Mouse (Mus musculus) forelimb bud, embryonic 11.5 days (tissue): Measurements from ENCODE around the gene Rin1.

ENCODE experiments used
- DNase-seq: peaks from one replicate; pipeline ENCODE4 v3.0.0-alpha.2; 2012; ENCODE audit warnings: low read depth, low spot score

The Rin1 gene

GRCm38 (mm10) chr19:5094243-5094632, 44.0 kb downstream of the Rin1 start:
- DNase-seq, result peak; percentile 95

- DNase-seq, result no peak
Observed at GRCm38 (mm10) chr19:5094746-5095417, 44.6 kb downstream of the Rin1 start.

DNA sequence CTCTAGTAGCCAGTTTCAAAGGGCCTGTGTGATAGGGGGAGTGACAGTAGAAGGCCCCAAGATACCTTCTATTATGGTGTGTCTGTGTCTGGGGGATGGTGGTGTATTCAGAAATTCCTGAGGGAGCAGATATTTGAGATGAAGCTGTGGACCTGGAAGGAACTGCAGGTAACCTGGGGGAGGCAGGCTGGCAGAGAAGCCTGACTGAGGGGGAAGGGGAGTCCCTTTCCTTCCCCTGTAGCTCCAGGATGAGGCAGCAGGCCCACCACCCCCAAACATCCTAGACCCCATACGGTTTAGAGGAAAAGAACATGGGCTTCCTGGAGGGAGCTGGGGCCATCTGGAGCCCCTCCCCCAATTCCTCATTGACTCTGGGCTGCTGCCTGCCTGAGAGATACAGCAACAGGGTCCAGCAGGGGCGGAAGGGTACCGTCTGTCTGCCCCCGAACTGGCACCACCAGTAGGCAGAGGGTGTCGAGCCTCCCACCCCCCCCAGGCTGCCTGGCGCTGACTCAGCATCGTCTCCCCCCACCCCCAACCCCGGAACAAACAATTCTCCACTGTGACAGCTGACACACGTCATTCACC, 45.7 kb downstream of the Rin1 start:
- no peak for DNase-seq

DNA sequence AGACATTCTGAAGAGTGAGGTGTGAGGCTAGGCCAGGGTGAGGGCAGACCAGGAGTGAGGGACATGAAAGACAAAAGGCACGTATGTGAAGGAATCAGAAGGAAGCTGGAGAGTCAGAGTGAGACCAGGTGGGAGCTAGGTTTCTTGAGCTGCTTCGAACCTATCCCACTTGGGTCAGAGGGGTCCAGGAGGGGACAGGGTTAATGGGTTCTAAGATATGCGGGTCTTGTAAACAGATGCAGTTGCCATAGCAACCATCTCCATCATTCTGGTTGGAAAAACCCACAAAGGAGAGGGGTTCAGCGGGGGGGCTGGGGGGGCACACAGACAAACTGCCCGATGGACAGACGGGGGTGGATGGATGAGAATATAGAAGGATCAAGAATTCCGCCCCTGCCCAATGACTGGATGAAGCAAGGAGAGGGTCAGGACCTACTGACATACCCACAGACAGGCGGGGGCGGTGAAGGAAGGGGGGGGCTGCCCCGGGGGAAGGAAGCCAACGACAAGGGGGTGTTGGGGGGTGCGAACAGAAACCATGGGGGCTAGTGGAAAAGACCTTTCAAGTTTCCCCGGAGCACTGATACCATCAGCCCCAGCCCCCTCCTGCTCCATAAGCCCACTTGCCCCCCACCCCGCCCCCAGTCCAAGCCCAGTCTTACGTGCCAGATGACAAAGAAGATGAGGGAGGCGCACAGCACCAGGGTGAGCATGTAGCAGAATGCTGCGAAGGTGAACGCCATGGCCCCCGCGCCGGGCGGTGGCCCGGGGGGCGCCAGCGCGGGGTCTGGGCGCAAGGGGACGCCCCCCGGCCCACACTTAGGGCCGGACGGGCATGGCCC, 47.5 kb downstream of the Rin1 start:
- DNase-seq, result peak; percentile 52

DNA sequence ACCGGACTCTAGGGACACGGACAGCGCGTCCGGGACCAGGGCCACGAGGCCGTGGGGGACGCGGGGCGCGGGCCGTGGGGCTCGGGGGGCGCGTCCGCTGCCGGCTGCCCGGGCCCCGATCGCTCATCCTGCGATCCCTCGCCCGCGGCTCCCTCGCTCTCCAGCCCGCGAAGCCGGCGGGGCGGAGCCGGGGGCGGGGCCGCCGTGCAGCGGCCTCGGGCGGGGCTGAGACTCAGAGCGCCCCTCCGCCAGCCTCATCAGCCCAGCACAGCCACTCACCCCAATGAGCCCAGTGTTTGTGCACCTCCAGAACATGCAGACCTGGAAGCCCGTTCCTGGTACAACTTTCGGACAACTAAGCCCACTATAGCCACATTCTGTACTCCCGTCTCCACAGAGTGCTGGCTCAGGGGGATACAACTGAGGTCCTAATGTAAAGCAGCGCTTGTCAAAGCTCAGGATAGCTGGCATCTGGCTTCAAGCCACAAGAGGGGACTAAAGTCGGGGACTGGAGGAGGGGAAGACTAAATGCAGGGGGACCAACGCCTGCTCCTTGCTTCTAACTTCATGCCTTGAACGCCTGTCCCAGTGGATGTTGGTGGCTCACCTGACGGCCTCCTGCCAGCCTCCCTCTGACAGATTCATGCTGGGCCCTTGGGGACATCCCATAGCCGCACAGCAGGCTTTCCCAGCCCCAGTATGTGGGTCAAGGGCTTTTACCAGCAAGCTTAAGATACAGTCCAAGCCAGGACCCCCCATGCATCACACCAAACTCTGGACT, 48.3 kb downstream of the Rin1 start, which contains the start of gene Cnih2:
Cnih2 (minus strand) TSS at position 159 of the 781 bp plus-strand sequence.
- DNase-seq, result peak; percentile 61

- DNase-seq, result no peak
Observed at GRCm38 (mm10) chr19:5106074-5106473, 55.8 kb downstream of the Rin1 start.
